Mouse (Mus musculus): ENCODE data around the gene Gsdma.
"Not testable (repeated sequence)": the region's sequence is repeated elsewhere in the genome, so short reads cannot be mapped to it uniquely, and the experiment has no call there.

Gsdma gene

GRCm38 (mm10) chr11:98710416-98711045, 46.4 kb downstream of the Gsdma start:
- Histone ChIP-seq H3K36me3 (ENCODE audit: control insufficient read depth, insufficient read depth, low read length, poor library complexity, severe bottlenecking) (peaks cover 4% of the 10 kb centered on the region), H3K27me3 (ENCODE audit: control insufficient read depth, insufficient read depth, low read length, poor library complexity, severe bottlenecking) (no peaks in the 10 kb centered on the region)
- peak; percentile 82 for DNase-seq (ENCODE audit: low read depth, low spot score)

GRCm38 (mm10) chr11:98711046-98711434, 46.9 kb downstream of the Gsdma start:
- no peak for DNase-seq (ENCODE audit: low read depth, low spot score)
- no peaks in the 10 kb centered on the region for H3K27me3 ChIP-seq (ENCODE audit: control insufficient read depth, insufficient read depth, low read length, poor library complexity, severe bottlenecking)
- H3K36me3 ChIP-seq (ENCODE audit: control insufficient read depth, insufficient read depth, low read length, poor library complexity, severe bottlenecking): peaks cover 6% of the 10 kb centered on the region

- H3K36me3 ChIP-seq (ENCODE audit: control insufficient read depth, insufficient read depth, low read length, poor library complexity, severe bottlenecking); H3K27me3 ChIP-seq (ENCODE audit: control insufficient read depth, insufficient read depth, low read length, poor library complexity, severe bottlenecking): not testable (repeated sequence)
- DNase-seq (ENCODE audit: low read depth, low spot score): peak; percentile 41
Measured at GRCm38 (mm10) chr11:98712009-98712408, 47.9 kb downstream of the Gsdma start.

- no peaks in the 10 kb centered on the region for H3K27me3 ChIP-seq (ENCODE audit: control insufficient read depth, insufficient read depth, low read length, poor library complexity, severe bottlenecking)
- no peak for DNase-seq (ENCODE audit: low read depth, low spot score)
Measured at GRCm38 (mm10) chr11:98713703-98714102, 49.6 kb downstream of the Gsdma start.

GRCm38 (mm10) chr11:98715946-98716345, 51.8 kb downstream of the Gsdma start:
- no peak for DNase-seq (ENCODE audit: low read depth, low spot score)
- Histone ChIP-seq H3K36me3 (ENCODE audit: control insufficient read depth, insufficient read depth, low read length, poor library complexity, severe bottlenecking) (peaks cover 6% of the 10 kb centered on the region), H3K27me3 (ENCODE audit: control insufficient read depth, insufficient read depth, low read length, poor library complexity, severe bottlenecking) (no peaks in the 10 kb centered on the region)

More at GRCm38 (mm10) chr11:98713703-98714102, 49.6 kb downstream of the Gsdma start:
- peaks cover 6% of the 10 kb centered on the region for H3K36me3 ChIP-seq (ENCODE audit: control insufficient read depth, insufficient read depth, low read length, poor library complexity, severe bottlenecking)

GRCm38 (mm10) chr11:98717904-98718303, 53.8 kb downstream of the Gsdma start:
- Histone ChIP-seq H3K27me3 (ENCODE audit: control insufficient read depth, insufficient read depth, low read length, poor library complexity, severe bottlenecking) (no peaks in the 10 kb centered on the region), H3K36me3 (ENCODE audit: control insufficient read depth, insufficient read depth, low read length, poor library complexity, severe bottlenecking) (peaks cover 6% of the 10 kb centered on the region)
- DNase-seq (ENCODE audit: low read depth, low spot score): peak; percentile 69

GRCm38 (mm10) chr11:98720756-98721155, 56.6 kb downstream of the Gsdma start:
- H3K36me3 ChIP-seq (ENCODE audit: control insufficient read depth, insufficient read depth, low read length, poor library complexity, severe bottlenecking): peaks cover 3% of the 10 kb centered on the region; the same call in 1 of the 2 replicates
- H3K27me3 ChIP-seq (ENCODE audit: control insufficient read depth, insufficient read depth, low read length, poor library complexity, severe bottlenecking): no peaks in the 10 kb centered on the region
- DNase-seq (ENCODE audit: low read depth, low spot score): no peak

GRCm38 (mm10) chr11:98721458-98722226, 57.5 kb downstream of the Gsdma start:
- DNase-seq (ENCODE audit: low read depth, low spot score): no peak
- Histone ChIP-seq H3K36me3 (ENCODE audit: control insufficient read depth, insufficient read depth, low read length, poor library complexity, severe bottlenecking) (peaks cover 2% of the 10 kb centered on the region; the same call in 1 of the 2 replicates), H3K27me3 (ENCODE audit: control insufficient read depth, insufficient read depth, low read length, poor library complexity, severe bottlenecking) (no peaks in the 10 kb centered on the region)

- Histone ChIP-seq H3K27me3 (ENCODE audit: control insufficient read depth, insufficient read depth, low read length, poor library complexity, severe bottlenecking) (no peaks in the 10 kb centered on the region), H3K36me3 (ENCODE audit: control insufficient read depth, insufficient read depth, low read length, poor library complexity, severe bottlenecking) (peaks cover 5% of the 10 kb centered on the region)
- no peak for DNase-seq (ENCODE audit: low read depth, low spot score)
Measured at GRCm38 (mm10) chr11:98723098-98723497, 58.9 kb downstream of the Gsdma start.

- Histone ChIP-seq H3K27me3 (ENCODE audit: control insufficient read depth, insufficient read depth, low read length, poor library complexity, severe bottlenecking) (no peaks in the 10 kb centered on the region), H3K36me3 (ENCODE audit: control insufficient read depth, insufficient read depth, low read length, poor library complexity, severe bottlenecking) (peaks cover 5% of the 10 kb centered on the region)
- DNase-seq (ENCODE audit: low read depth, low spot score): no peak
Measured at GRCm38 (mm10) chr11:98725926-98726506, 61.9 kb downstream of the Gsdma start.
